Mouse (Mus musculus) embryo, embryonic 9.5 days (tissue): ENCODE data around the gene Mtif3.

ENCODE experiments used
- DNase-seq: peaks from one replicate; pipeline ENCODE4 v3.0.0-alpha.2; 2017; ENCODE audit errors: extremely low spot score

Gene Mtif3

DNA sequence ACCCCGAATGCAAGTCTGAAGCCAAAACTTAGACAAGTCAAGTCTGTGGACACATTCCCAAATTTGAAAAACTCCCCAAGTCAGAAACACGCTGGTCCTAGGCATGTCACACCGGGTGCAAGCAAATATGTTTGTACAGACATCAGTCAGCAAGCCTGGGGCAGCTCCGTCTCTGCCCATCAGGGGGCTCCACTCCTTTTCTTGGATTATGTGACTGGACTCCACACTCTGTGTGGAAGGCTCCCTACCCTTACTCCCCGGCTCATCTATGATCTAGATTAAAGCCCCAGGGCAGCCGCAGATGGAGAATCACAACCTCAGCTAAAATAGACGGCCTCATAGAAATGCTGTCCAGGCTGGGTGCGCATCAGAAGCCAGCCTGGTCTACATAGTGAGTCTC lies 47.3 kb downstream of the Mtif3 start:
- DNase-seq, result no peak

- DNase-seq, result peak; percentile 60
Measured at GRCm38 (mm10) chr5:146914088-146914766, 49.4 kb downstream of the Mtif3 start.

DNA sequence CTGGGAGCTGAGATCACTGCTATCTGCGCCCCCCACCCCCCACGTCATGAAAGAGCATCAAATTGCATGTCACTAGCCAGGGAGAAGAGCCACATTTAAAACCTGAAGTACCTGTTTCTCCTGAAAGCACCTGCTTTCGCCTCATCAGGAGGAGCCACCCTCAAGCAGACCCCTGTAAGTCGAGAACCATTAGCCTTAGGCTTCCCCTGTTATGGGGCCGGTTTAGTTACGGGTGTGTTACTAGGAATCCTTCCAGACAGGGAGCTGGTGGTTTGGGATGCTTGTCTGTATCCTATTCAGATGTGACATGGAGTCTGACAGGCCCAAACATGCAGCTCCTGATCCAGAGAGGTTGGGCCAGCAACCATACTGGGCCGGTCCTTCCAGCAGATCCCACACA lies 50.2 kb downstream of the Mtif3 start:
- no peak for DNase-seq

- DNase-seq, result no peak
Measured at GRCm38 (mm10) chr5:146912206-146912605, 51.4 kb downstream of the Mtif3 start.

DNA sequence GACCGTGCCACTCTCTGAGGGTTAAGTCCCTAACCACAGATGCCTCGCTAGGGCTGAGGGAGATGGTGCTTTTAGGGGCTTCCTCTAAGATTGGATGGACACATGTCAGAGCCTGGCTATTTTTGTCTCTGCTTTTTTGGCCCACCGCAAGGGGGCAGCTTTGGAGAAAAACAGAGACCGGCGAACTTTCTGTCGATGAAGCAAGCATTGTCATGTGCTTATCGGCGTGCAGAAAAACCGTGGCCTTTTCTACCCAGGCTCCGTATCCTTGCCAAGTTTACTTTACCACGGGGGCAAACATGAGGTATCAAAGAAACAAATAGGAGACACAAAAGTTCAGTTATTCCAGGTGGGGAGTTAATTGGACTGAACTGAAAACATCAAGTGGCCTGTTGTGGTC lies 55.0 kb downstream of the Mtif3 start:
- DNase-seq, result no peak

DNA sequence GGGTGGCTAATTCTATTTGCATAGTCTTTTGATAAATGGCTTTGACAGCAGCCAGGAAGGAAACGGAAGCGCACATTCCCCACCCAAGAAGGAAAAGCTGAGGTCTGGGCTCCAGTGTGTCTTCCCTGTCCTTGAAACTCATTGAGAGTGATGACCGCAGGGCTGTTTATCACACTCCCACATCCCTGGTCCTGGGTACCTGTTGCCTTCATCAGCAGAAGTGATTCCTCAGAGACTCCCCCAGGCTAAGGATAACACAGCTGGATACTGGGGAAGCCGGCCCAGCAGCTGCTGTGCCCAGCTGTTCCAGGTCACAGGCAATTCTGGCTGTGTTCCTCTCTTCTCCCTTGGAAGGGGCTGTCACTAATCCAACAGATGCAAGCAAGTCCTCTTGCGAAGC lies 56.1 kb downstream of the Mtif3 start:
- DNase-seq, result no peak

GRCm38 (mm10) chr5:146905486-146906172 lies 58.0 kb downstream of the Mtif3 start:
- peak; percentile 81 for DNase-seq

- DNase-seq, result peak; percentile 72
Measured at GRCm38 (mm10) chr5:146904404-146904803, 59.2 kb downstream of the Mtif3 start.
